Mouse (Mus musculus) forebrain, embryonic 11.5 days (tissue): ENCODE data around the gene Spib. TPM values are rescaled to one million over a fixed set of nuclear protein-coding genes. Genes with fewer than 3 reads are reported as not detected.

Source experiments
- ATAC-seq: fragments of 200-750 bp; cut with Nextera tagmentation; replicated peaks from 2 replicates; pipeline ENCODE4 v1.8.0; 2017; ENCODE audit warnings: moderate TSS enrichment; ENCODE audit not compliant: low FRiP score
- DNase-seq: peaks from one replicate; pipeline ENCODE4 v3.0.0-alpha.2; 2017; ENCODE audit warnings: low spot score
- H3K27ac ChIP-seq: fragments of 300-500 bp; sonication (generic); 2 replicates; pipeline ENCODE4 v1.5.1; 2014; ENCODE audit warnings: low read depth, low read length
- H3K27me3 ChIP-seq: fragments of 300-500 bp; sonication (generic); 2 replicates; pipeline ENCODE4 v1.6.1; 2014; ENCODE audit warnings: mild to moderate bottlenecking, low read length, mixed read lengths; ENCODE audit not compliant: control insufficient read depth, insufficient read depth
- H3K36me3 ChIP-seq: fragments of 300-500 bp; sonication (generic); 2 replicates; pipeline ENCODE4 v1.6.1; 2014; ENCODE audit warnings: mild to moderate bottlenecking, low read length, moderate library complexity, mixed read lengths; ENCODE audit not compliant: control insufficient read depth, insufficient read depth
- H3K4me1 ChIP-seq: fragments of 300-500 bp; sonication (generic); replicated peaks from 2 replicates; pipeline ENCODE4 v1.6.1; 2014; ENCODE audit warnings: low read length, mixed read lengths; ENCODE audit not compliant: control insufficient read depth, insufficient read depth
- H3K4me2 ChIP-seq: fragments of 300-500 bp; sonication (generic); 2 replicates; pipeline ENCODE4 v1.6.1; 2014; ENCODE audit warnings: low read depth, mild to moderate bottlenecking, low read length, moderate library complexity, mixed read lengths; ENCODE audit not compliant: severe bottlenecking
- H3K4me3 ChIP-seq: fragments of 300-500 bp; sonication (generic); 2 replicates; pipeline ENCODE4 v1.5.1; 2014; ENCODE audit warnings: low read depth, low read length
- H3K9ac ChIP-seq: fragments of 300-500 bp; sonication (generic); 2 replicates; pipeline ENCODE4 v1.6.1; 2014; ENCODE audit warnings: low read length
- H3K9me3 ChIP-seq: fragments of 300-500 bp; sonication (generic); 2 replicates; pipeline ENCODE4 v1.6.1; 2016; ENCODE audit warnings: low read length, mixed read lengths; ENCODE audit not compliant: control insufficient read depth
- WGBS: fragments of 180-500 bp; shearing (Covaris S2); extraction: QIAGEN DNeasy Blood & Tissue Kit; methylation state at CpG from one replicate; pipeline ENCODE4 v1.1.7; 2014; 5-methylcytosine and 5-hydroxymethylcytosine counted together
- polyA plus RNA-seq: library from polyadenylated mRNA; unstranded; fragments of >200 nt; fragmentation: Nextera tagmentation; extraction: Ambion mirVana; gene quantifications from 2 replicates; pipeline ENCODE4 v1.2.1, GENCODE M21; 2014

Spib gene
- polyA plus RNA-seq: 0.13 and 0.23 TPM in 2 replicates

- H3K9me3 ChIP-seq: no peaks in the 10 kb centered on the region
- H3K4me3 ChIP-seq: no peak within 1 kb of the TSS
- H3K4me2 ChIP-seq: no peak within 1 kb of the TSS
- H3K27me3 ChIP-seq: no peaks in the 10 kb centered on the region
- peaks cover 10% of the 10 kb centered on the region for H3K36me3 ChIP-seq
- H3K4me1 ChIP-seq: 0 out of 2 replicates have a peak, but pooled peaks cover 3% of the 10 kb centered on the region
- H3K9ac ChIP-seq: no peak within 1 kb of the TSS
- ATAC-seq: no peak
- no peak within 1 kb of the TSS for H3K27ac ChIP-seq
- DNase-seq: no peak
- 82% methylated on average over 4 of the region's 4 CpGs for WGBS
Measured at GRCm38 (mm10) chr7:44531946-44532732, at the start of gene Spib. TSS of gene Spib (minus strand) at chr7:44532071.

GRCm38 (mm10) chr7:44581637-44582036 lies 49.8 kb upstream of the Spib start:
- no peaks in the 10 kb centered on the region for H3K36me3 ChIP-seq
- H3K9ac ChIP-seq: no peak overlapping the region
- H3K4me2 ChIP-seq: no peak overlapping the region
- H3K9me3 ChIP-seq: peaks cover 3% of the 10 kb centered on the region; the same call in 1 of the 2 replicates
- no peaks in the 10 kb centered on the region for H3K4me1 ChIP-seq
- no peaks in the 10 kb centered on the region for H3K27me3 ChIP-seq
- DNase-seq (no peak), ATAC-seq (no peak)
- H3K27ac ChIP-seq: no peak overlapping the region
- H3K4me3 ChIP-seq: no peak overlapping the region
- 80% methylated on average over 6 of the region's 6 CpGs for WGBS

DNA sequence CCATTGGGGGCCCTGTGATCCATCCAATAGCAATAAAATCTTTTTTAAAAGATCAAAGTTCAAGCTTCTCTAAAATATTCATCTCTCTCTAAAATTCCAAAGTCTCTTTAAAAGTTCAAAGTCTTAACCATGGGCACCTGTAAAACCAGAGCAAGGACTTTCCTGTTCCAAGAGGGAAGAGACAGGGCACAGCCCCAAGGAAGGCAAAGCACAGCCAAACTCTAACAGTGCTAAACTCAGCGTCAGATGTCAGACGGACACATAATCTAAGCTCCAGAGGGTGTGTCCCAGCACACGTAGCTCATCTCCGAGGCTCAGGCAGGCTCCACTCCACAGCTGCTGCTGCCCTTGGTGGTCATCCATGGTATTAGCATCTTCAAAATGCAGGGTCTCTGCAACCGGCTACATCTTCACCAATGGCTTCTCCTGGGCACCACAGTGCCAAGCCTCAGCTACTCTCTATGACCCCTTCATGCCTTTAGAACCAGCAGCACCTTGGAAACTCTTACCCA lies 44.5 kb upstream of the Spib start:
- no peak overlapping the region for H3K27ac ChIP-seq
- H3K27me3 ChIP-seq: no peaks in the 10 kb centered on the region
- H3K4me3 ChIP-seq: no peak overlapping the region
- H3K9me3 ChIP-seq: peaks cover 3% of the 10 kb centered on the region; the same call in 1 of the 2 replicates
- H3K4me2 ChIP-seq: no peak overlapping the region
- WGBS: 56% methylated on average over 5 of the region's 5 CpGs
- no peaks in the 10 kb centered on the region; the same call in 1 of the 2 replicates for H3K4me1 ChIP-seq
- no peaks in the 10 kb centered on the region for H3K36me3 ChIP-seq
- DNase-seq (no peak), ATAC-seq (no peak)
- no peak overlapping the region for H3K9ac ChIP-seq

GRCm38 (mm10) chr7:44572956-44573484 lies 41.1 kb upstream of the Spib start:
- no peak for ATAC-seq
- no peak overlapping the region for H3K4me2 ChIP-seq
- H3K36me3 ChIP-seq: no peaks in the 10 kb centered on the region
- no peak overlapping the region for H3K4me3 ChIP-seq
- DNase-seq: no peak
- H3K4me1 ChIP-seq: no peaks in the 10 kb centered on the region; the same call in 1 of the 2 replicates
- H3K9ac ChIP-seq: no peak overlapping the region
- no peaks in the 10 kb centered on the region for H3K27me3 ChIP-seq
- H3K27ac ChIP-seq: no peak overlapping the region
- H3K9me3 ChIP-seq: no peaks in the 10 kb centered on the region
- WGBS: 76% methylated on average over 5 of the region's 5 CpGs

- no peak for DNase-seq
Measured at GRCm38 (mm10) chr7:44572213-44572701, 40.4 kb upstream of the Spib start, which contains the start of gene Napsa. TSS of gene Napsa (plus strand) at chr7:44572380.

DNA sequence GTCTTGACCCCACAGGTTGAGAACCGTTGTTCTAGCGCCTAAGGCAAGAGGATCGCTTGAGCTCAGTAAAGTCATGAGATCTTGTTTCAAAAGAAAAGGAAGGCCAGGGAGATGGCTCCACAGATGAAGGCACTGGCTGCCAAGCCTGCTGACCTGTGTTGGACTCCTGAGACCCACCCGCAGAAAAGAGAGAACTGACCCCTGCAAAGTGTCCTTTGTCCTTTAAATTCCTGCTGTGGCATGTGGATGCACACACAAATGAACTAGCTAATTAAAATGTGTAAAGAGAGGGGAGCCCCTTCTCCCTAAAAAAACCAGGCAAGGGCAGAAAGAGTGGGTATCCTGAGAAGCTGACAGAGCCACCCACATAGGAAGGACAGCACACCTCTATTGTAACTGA lies 39.9 kb upstream of the Spib start:
- H3K9me3 ChIP-seq: no peaks in the 10 kb centered on the region
- H3K27me3 ChIP-seq: no peaks in the 10 kb centered on the region
- H3K27ac ChIP-seq: no peak overlapping the region
- H3K36me3 ChIP-seq: no peaks in the 10 kb centered on the region
- DNase-seq (no peak), ATAC-seq (no peak)
- H3K4me1 ChIP-seq: no peaks in the 10 kb centered on the region; the same call in 1 of the 2 replicates
- H3K9ac ChIP-seq: no peak overlapping the region
- H3K4me2 ChIP-seq: no peak overlapping the region
- WGBS: 21% methylated on average over 4 of the region's 4 CpGs
- no peak overlapping the region for H3K4me3 ChIP-seq

More at GRCm38 (mm10) chr7:44572213-44572701, 40.4 kb upstream of the Spib start, which contains the start of gene Napsa:
- Histone ChIP-seq H3K4me3 (no peak within 1 kb of the TSS), H3K27me3 (no peaks in the 10 kb centered on the region), H3K9ac (no peak within 1 kb of the TSS), H3K36me3 (no peaks in the 10 kb centered on the region), H3K27ac (no peak within 1 kb of the TSS), H3K4me2 (no peak within 1 kb of the TSS), H3K4me1 (no peaks in the 10 kb centered on the region; the same call in 1 of the 2 replicates), H3K9me3 (no peaks in the 10 kb centered on the region)
- ATAC-seq: no peak
- WGBS: 35% methylated on average over 7 of the region's 7 CpGs

- Histone ChIP-seq H3K4me3 (no peak overlapping the region), H3K36me3 (no peaks in the 10 kb centered on the region), H3K27ac (no peak overlapping the region), H3K4me1 (no peaks in the 10 kb centered on the region; the same call in 1 of the 2 replicates), H3K4me2 (no peak overlapping the region), H3K9me3 (no peaks in the 10 kb centered on the region), H3K27me3 (no peaks in the 10 kb centered on the region), H3K9ac (no peak overlapping the region; the same call in 1 of the 2 replicates)
- WGBS: 82% methylated on average over 6 of the region's 6 CpGs
- ATAC-seq (no peak), DNase-seq (no peak)
Measured at GRCm38 (mm10) chr7:44570989-44571388, 39.1 kb upstream of the Spib start.

GRCm38 (mm10) chr7:44568803-44569202 lies 36.9 kb upstream of the Spib start:
- no peaks in the 10 kb centered on the region for H3K27me3 ChIP-seq
- no peak overlapping the region for H3K9ac ChIP-seq
- H3K4me3 ChIP-seq: no peak overlapping the region
- H3K9me3 ChIP-seq: no peaks in the 10 kb centered on the region
- DNase-seq (no peak), ATAC-seq (no peak)
- H3K4me1 ChIP-seq: no peaks in the 10 kb centered on the region; the same call in 1 of the 2 replicates
- no peak overlapping the region for H3K4me2 ChIP-seq
- WGBS: 84% methylated on average over 9 of the region's 9 CpGs
- no peaks in the 10 kb centered on the region for H3K36me3 ChIP-seq
- no peak overlapping the region for H3K27ac ChIP-seq
